Mouse (Mus musculus) bone marrow, adult 2 months (tissue): ENCODE results near the gene Hoxa9. TPM values are rescaled to one million over a fixed set of nuclear protein-coding genes. Genes with fewer than 3 reads are reported as not detected.
A peak's percentile ranks its signal among the peaks of the same experiment; 100 is the strongest.

Experiments used
- H3K27ac ChIP-seq: fragments of 200-500 bp; 2 replicates; pipeline ENCODE4 v1.5.1; 2012; ENCODE audit warnings: low read depth, mild to moderate bottlenecking, control low read depth, inconsistent platforms, low read length; ENCODE audit not compliant: control insufficient read depth, poor library complexity, insufficient read depth
- H3K4me1 ChIP-seq: fragments of 200-500 bp; 2 replicates; pipeline ENCODE4 v1.6.1; 2011; ENCODE audit warnings: low read length; ENCODE audit not compliant: control insufficient read depth, insufficient read depth
- H3K4me3 ChIP-seq: fragments of 200-500 bp; replicated peaks from 2 replicates; pipeline ENCODE3; 2011; ENCODE audit warnings: mild to moderate bottlenecking, low read depth, low read length, control low read depth; ENCODE audit not compliant: control insufficient read depth
- CTCF ChIP-seq: fragments of 200-500 bp; IDR thresholded peaks from 2 replicates; pipeline ENCODE4 v1.5.1; 2011; ENCODE audit warnings: low read length, control low read depth; ENCODE audit not compliant: control insufficient read depth, insufficient read depth
- POLR2A ChIP-seq: fragments of 200-500 bp; IDR thresholded peaks from 2 replicates; pipeline ENCODE4 v1.6.1; 2011; ENCODE audit warnings: low read depth, mild to moderate bottlenecking, control low read depth, low read length, borderline replicate concordance; ENCODE audit not compliant: control insufficient read depth
- WGBS: fragments of 180-500 bp; shearing (Covaris S2); methylation state at CpG from one replicate; pipeline ENCODE4 v1.1.7; 2018; 5-methylcytosine and 5-hydroxymethylcytosine counted together
- polyA plus RNA-seq: library from polyadenylated mRNA; stranded (reverse); fragments of >200 nt; gene quantifications from 2 replicates; pipeline ENCODE4 v1.2.4, GENCODE M21; 2011; ENCODE audit warnings: low replicate concordance; ENCODE audit not compliant: missing spikeins, insufficient read depth, insufficient read length

Hoxa9 gene
- polyA plus RNA-seq, 1 experiment = 3.8 TPM

DNA sequence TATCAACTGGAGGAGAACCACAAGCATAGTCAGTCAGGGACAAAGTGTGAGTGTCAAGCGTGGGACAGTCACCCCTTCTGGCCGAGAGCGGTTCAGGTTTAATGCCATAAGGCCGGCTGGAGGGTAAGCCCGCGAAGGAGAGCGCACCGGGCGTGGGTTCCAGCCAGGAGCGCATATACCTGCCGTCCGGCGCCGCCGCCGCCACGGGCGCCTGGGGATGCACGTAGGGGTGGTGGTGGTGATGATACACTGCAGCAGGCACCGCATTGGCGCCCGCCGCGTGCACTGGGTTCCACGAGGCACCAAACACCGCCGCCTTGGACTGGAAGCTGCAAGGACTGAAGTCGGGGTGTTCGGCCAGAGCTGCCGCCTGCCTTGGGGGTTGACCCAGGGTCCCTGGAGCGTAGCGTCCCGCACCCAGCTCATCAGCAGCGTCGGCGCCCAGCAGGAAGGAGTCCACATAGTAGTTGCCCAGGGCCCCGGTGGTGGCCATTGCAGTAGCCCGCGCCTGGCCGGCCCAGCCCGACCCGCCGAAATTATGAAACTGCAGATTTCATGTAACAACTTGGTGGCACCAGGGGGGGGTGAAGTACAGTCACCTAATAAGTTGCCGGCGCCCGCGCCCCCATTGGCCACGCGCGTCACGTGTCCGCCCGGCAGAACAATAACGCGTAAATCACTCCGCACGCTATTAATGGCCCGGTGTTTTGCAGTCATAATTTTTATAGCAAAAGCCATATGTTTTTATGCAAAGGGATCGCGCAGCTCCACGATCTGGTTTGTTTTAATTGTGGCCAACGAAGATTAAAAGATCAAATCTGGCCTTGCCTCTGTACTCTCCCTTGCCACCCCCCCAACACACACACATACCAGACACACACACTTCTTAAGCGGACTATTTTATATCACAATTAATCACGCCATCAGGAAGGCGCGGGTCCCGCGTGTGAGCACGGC, 5.0 kb downstream of the Hoxa9 start:
- no peak for TF ChIP-seq POLR2A
- no peak for TF ChIP-seq CTCF
- Histone ChIP-seq H3K4me1 (no peaks in the 10 kb centered on the region), H3K27ac (peak overlapping the region; percentile 59), H3K4me3 (peak overlapping the region; percentile 34)
- under 1% methylated on average over 69 of the region's 69 CpGs for WGBS

DNA sequence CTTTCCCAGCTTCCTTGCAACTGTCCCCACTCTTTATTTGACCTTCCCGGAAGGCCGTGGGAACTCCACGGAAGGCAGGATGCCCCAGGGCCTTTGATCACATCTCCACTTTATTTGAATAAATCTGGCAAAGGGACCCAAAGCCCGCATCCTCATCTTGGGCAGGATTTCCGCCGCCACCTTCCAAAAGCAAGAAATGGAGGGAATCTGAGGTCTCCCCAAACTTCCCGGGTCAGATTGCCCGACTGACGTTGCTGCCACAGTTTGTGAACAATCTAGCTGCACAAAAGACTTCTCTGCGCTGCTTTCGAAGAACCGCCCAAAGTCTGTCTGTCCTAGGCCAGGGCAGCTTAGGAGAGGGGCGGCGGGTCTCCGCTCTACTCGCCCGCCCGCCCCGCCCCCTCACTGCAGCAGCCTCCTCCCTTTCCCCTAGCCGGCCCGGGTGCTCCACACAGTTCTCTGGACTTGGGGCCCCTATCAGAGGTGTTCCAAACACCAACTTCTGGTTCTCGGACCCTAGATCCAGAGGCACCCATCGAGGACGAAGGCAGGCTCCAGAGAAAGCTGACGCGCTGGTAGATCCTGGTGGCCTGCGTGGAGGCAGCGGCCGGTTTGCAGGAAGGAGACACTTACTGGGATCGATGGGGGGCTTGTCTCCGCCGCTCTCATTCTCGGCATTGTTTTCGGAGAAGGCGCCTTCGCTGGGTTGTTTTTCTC, 5.8 kb downstream of the Hoxa9 start:
- WGBS = under 1% methylated on average over 36 of the region's 36 CpGs
- no peak overlapping the region for H3K27ac ChIP-seq
- no peak for TF ChIP-seq CTCF
- no peak for TF ChIP-seq POLR2A
- H3K4me3 ChIP-seq = peak overlapping the region; percentile 34
- no peaks in the 10 kb centered on the region for H3K4me1 ChIP-seq

DNA sequence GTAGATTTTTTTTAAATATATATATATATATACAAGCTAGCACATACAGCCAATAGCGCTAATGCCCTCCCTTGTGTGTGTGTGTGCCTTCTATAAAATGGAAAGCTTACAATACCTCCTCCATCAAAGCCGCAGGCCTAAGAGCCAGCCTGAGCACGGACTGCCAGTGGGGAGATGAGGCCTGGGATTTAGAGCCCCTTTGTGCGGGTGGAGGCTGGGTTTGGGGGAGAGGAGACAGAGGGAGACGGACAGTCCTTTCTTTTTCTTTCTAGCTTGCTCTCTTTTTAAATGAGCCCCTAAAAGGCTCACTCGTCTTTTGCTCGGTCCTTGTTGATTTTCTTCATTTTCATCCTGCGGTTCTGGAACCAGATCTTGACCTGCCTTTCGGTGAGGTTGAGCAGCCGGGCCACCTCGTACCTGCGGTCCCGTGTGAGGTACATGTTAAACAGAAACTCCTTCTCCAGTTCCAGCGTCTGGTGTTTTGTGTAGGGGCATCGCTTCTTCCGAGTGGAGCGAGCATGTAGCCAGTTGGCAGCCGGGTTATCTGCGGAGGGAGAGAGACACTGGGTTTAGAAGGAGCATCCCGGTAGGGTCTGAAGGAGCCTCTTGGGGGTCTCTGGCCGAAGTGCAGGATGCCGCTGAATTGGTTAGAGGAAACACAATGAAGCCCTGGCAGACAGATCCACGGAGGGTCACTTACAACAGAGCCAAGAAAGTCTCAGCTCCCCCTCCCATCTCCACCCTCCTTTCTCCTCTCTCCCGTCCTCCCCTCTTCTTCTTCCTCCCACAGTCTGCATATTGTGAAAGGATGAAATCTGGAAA, 6.7 kb downstream of the Hoxa9 start:
- WGBS = 5% methylated on average over 24 of the region's 24 CpGs
- Histone ChIP-seq H3K4me3 (no peak overlapping the region), H3K27ac (no peak overlapping the region), H3K4me1 (no peaks in the 10 kb centered on the region)
- TF ChIP-seq POLR2A (no peak), CTCF (no peak)

DNA sequence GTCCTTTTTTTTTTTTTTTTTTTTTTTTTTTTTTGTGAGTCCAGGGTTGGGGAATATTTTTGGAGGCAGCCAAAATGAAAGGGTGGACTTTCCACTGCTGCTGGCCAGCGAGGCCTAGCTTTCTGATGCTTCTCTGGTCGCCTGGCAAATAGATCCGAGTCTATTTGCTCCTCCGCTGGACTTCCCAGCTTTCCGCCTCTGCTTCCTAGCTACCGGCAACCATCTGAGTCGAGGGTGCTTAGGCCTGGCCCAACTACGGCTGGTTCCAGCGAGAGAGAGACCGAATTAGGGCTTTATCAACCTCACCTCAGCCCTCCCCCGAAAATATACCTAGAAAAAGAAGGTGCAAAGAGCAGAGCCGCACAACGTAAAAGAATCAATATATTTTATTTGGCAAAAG, 8.2 kb downstream of the Hoxa9 start:
- WGBS = 17% methylated on average over 13 of the region's 13 CpGs
- no peak for TF ChIP-seq POLR2A
- no peak for TF ChIP-seq CTCF
- H3K27ac ChIP-seq = no peak overlapping the region
- H3K4me3 ChIP-seq = no peak overlapping the region
- H3K4me1 ChIP-seq = no peaks in the 10 kb centered on the region

DNA sequence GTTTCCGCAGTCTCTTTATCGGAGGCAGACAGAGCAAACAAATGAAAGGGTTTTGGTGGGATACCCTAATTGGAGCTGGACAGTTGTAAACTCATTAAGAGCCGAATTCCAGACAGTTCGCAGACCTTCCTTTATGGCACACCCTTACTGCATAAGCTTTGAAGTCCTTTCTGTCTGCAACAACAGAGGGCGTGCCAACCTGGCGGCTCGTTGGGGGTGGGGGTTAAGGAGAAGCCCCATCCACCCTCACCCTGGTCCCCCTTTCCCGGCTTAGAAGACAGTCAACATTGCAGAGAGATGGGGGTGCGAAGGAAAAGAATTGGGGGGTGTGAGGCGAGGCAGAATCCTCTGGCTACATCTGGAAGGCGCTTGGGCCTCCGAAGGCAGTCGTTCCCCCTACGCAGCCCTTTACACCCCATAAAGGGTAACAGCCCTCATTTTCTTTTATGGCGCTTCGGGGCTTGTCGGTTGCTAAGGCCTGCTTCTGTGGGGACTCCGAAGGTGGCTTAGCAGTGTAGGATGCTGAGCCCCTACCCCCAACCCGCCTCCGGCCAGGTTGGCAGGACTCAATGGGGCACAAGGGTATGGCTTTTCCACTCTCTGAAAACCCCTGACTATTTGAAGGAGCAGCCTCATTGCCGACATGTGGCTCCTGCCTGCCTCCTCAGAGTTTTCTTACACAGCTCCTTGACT, 8.8 kb downstream of the Hoxa9 start:
- Histone ChIP-seq H3K4me1 (no peaks in the 10 kb centered on the region), H3K4me3 (no peak overlapping the region), H3K27ac (peak overlapping the region; percentile 18; the same call in 1 of the 2 replicates)
- TF ChIP-seq CTCF = no peak
- no peak for TF ChIP-seq POLR2A
- WGBS = 5% methylated on average over 21 of the region's 21 CpGs

DNA sequence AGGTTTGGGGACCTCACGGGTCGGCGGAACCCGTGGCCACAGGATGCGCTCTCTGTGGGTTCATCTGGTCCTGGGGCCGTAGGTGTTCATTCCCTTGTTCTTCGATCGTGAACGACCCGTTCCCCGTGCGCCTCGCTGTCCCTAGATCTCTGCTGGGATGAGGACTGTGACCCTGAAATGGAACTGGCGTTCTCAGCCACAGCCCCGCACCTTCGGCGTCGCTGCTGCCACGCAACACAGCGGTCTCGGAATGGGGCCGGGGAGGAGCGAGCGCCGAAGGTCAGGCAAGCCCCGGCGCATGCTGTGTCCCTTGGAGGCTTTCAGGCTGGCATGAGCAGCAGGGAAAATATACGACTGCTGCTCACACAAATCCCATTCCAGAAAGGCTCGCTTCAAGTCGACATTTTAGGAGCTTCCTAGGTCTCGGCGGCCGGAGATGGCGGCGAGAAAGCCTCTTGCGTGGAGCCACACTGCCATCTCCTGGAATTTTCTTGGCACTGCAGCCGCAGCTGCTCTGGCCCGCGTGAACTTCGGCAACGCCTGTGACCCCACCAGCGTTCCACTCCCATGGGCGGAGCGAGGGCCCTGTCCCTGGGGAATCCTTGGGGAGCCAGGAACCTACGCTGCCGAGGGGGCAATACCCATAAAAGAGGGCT, 9.4 kb downstream of the Hoxa9 start, which contains the start of gene Hoxa7:
Gene Hoxa7 (minus strand): TSS at position 518 of the 656 bp plus-strand sequence.
- TF ChIP-seq POLR2A (peak; percentile 31; the same call in 1 of the 2 replicates), CTCF (peak; percentile 88)
- WGBS = under 1% methylated on average over 46 of the region's 46 CpGs
- no peaks in the 10 kb centered on the region for H3K4me1 ChIP-seq
- peak within 1 kb of the TSS; percentile 69 for H3K4me3 ChIP-seq
- H3K27ac ChIP-seq = peak within 1 kb of the TSS; percentile 18; the same call in 1 of the 2 replicates

DNA sequence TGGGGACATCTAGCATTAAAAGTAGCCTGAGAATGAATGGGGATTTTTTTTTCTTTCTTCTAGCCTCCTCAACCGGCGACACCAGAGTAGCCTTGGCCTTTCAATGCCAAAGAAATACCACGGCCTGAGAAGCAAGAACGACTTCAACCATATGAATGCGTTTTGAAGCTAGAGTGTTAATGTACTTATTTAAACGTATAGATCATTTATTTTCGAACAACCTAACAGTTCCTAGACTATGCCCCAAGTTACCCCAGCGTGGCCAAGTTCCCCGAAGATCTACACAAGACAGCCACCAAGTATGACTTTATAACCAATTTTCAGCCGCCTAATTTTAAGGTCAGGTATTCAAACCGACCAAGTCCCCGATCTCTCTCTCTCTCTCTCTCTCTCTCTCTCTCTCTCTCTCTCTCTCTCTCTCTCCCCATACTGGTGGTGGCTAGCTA, 10.0 kb downstream of the Hoxa9 start:
- Histone ChIP-seq H3K27ac (no peak overlapping the region), H3K4me1 (no peaks in the 10 kb centered on the region), H3K4me3 (peak overlapping the region; percentile 69)
- no peak for TF ChIP-seq POLR2A
- under 1% methylated on average over 12 of the region's 12 CpGs for WGBS
